Mouse (Mus musculus) CD4-positive, CD25-positive, alpha-beta regulatory T cell, adult 4 months (primary cell): Measurements from ENCODE around the gene Ccdc91. TPM values are rescaled to one million over a fixed set of nuclear protein-coding genes. Genes with fewer than 3 reads are reported as not detected.

Experiments
- polyA plus RNA-seq, 2 experiments: library from polyadenylated mRNA; unstranded; fragments of 100-300 nt; shearing (Covaris generic); gene quantifications; one replicate each; pipeline ENCODE4 v1.2.1; 2017

Gene Ccdc91
- polyA plus RNA-seq, 2 experiments from 2014 or later: 10.6 to 14.5 TPM

Other genes with a start within 250 kb of the Ccdc91 start
- not detected for gene Pthlh, start 211.6 kb upstream of the Ccdc91 start, polyA plus RNA-seq